Mouse (Mus musculus) 3T3-L1 (cell line): ENCODE measurements around the gene Rfx3.

Experiments used
- DNase-seq: peaks from one replicate; pipeline ENCODE4 v3.0.0-alpha.2; 2015; ENCODE audit warnings: low read depth, low spot score

Gene Rfx3

GRCm38 (mm10) chr19:27718931-27719330 lies 292.0 kb downstream of the Rfx3 start:
- no peak for DNase-seq

GRCm38 (mm10) chr19:27716274-27716673 lies 294.7 kb downstream of the Rfx3 start:
- DNase-seq = peak; percentile 56
